Comparison of ENCODE assay signal across 10 mouse cellular contexts in genomic region chr13:18949626-18950200, GRCm38 (mm10). TPM values are rescaled to one million over a fixed set of nuclear protein-coding genes. Genes with fewer than 3 reads are reported as not detected.
DNase-seq lines count a peak whose midpoint lies in the region; ATAC-seq and TF ChIP-seq lines count a peak whose summit lies in the region.
"Had no signal": no experiment of that assay in that cellular context is flagged by ENCODE, and none has a peak within 500 bp of the region (broad histone marks: within the 10 kb centered on the region; RNA-seq: fewer than 3 reads in every experiment).

No protein-coding gene starts in this region.

- no peaks in the 10 kb centered on the region for H3K4me1 ChIP-seq in lung, adult 2 months (ENCODE audit: control insufficient read depth, insufficient read depth, low read length)
- H3K4me1 ChIP-seq in embryonic facial prominence, embryonic 15.5 days: peaks cover 8% of the 10 kb centered on the region; the same call in 1 of the 2 replicates
- peaks cover 3% of the 10 kb centered on the region; the same call in 1 of the 2 replicates for H3K4me1 ChIP-seq in kidney, embryonic 16.5 days (ENCODE audit: insufficient read depth, low read length)
- H3K4me1 ChIP-seq in neural tube, embryonic 15.5 days: peaks cover 27% of the 10 kb centered on the region

- peak; percentile 3 for DNase-seq in lung, adult 2 months
- no peak for DNase-seq in lung, adult 18-20 months
- no peak for DNase-seq in adrenal gland, adult 8-10 months
- no peak for DNase-seq in left cerebral cortex, adult 11 months (ENCODE audit: low spot score)
- DNase-seq in adrenal gland, postnatal 10 days: no peak

- ATAC-seq in embryonic facial prominence, embryonic 15.5 days (ENCODE audit: insufficient number of reproducible peaks, low FRiP score, low TSS enrichment, low read depth): no peak
- peak; percentile 80 for ATAC-seq in kidney, embryonic 16.5 days (ENCODE audit: low FRiP score, low TSS enrichment)
- no peak for ATAC-seq in neural tube, embryonic 15.5 days (ENCODE audit: low FRiP score)

- H3K4me2 ChIP-seq in embryonic facial prominence, embryonic 15.5 days (replicated peaks): peak overlapping the region; percentile 95; the same call in 1 of the 2 replicates
- peak overlapping the region; percentile 92 for H3K4me2 ChIP-seq in kidney, embryonic 16.5 days (replicated peaks; ENCODE audit: low read depth, low read length)
- H3K4me2 ChIP-seq in neural tube, embryonic 15.5 days: peak overlapping the region; percentile 68

- no peak for TF ChIP-seq POLR2A in lung, adult 2 months (IDR thresholded peaks at IDR 0.05; ENCODE audit: borderline replicate concordance, extremely low read depth, low read depth, low read length)

- H3K4me3 ChIP-seq in lung, adult 2 months (replicated peaks; ENCODE audit: extremely low read depth, low read depth, low read length): peak overlapping the region; percentile 40
- no peak overlapping the region for H3K4me3 ChIP-seq in embryonic facial prominence, embryonic 15.5 days (replicated peaks)
- peak overlapping the region; percentile 66 for H3K4me3 ChIP-seq in kidney, embryonic 16.5 days (ENCODE audit: low read length)
- peak overlapping the region; percentile 94 for H3K4me3 ChIP-seq in neural tube, embryonic 15.5 days (replicated peaks)

- H3K9ac ChIP-seq in embryonic facial prominence, embryonic 15.5 days: no peak overlapping the region
- no peak overlapping the region for H3K9ac ChIP-seq in kidney, embryonic 16.5 days (replicated peaks; ENCODE audit: low read length)
- peak overlapping the region; percentile 98 for H3K9ac ChIP-seq in neural tube, embryonic 15.5 days (replicated peaks)
- H3K9ac ChIP-seq: stomach, embryonic 15.5 days had no signal

- H3K36me3 ChIP-seq in embryonic facial prominence, embryonic 15.5 days: no peaks in the 10 kb centered on the region
- no peaks in the 10 kb centered on the region for H3K36me3 ChIP-seq in kidney, embryonic 16.5 days (ENCODE audit: insufficient read depth, low read length)
- H3K36me3 ChIP-seq in neural tube, embryonic 15.5 days: no peaks in the 10 kb centered on the region
- H3K36me3 ChIP-seq: stomach, embryonic 15.5 days had no signal

- H3K27me3 ChIP-seq in embryonic facial prominence, embryonic 15.5 days: peaks cover 18% of the 10 kb centered on the region
- H3K27me3 ChIP-seq in kidney, embryonic 16.5 days (ENCODE audit: insufficient read depth, low read length): peaks cover 5% of the 10 kb centered on the region; the same call in 1 of the 2 replicates
- H3K27me3 ChIP-seq in neural tube, embryonic 15.5 days (replicated peaks): no peaks in the 10 kb centered on the region

- H3K27ac ChIP-seq in embryonic facial prominence, embryonic 15.5 days (replicated peaks): no peak overlapping the region
- H3K27ac ChIP-seq in kidney, embryonic 16.5 days (ENCODE audit: low read length): no peak overlapping the region
- H3K27ac ChIP-seq in neural tube, embryonic 15.5 days (replicated peaks): no peak overlapping the region
- H3K27ac ChIP-seq: macrophage; stomach, embryonic 15.5 days had no signal

- WGBS in lung, adult 2 months: 28% methylated on average over 11 of the region's 11 CpGs
- 47% methylated on average over 11 of the region's 11 CpGs for WGBS in embryonic facial prominence, embryonic 15.5 days
- 22% methylated on average over 11 of the region's 11 CpGs for WGBS in kidney, embryonic 16.5 days
- WGBS in neural tube, embryonic 15.5 days: 52% methylated on average over 11 of the region's 11 CpGs

- no peak for TF ChIP-seq CTCF in lung, adult 2 months (IDR thresholded peaks at IDR 0.05; ENCODE audit: insufficient read depth, low read length)

- H3K9me3 ChIP-seq in embryonic facial prominence, embryonic 15.5 days (replicated peaks): no peaks in the 10 kb centered on the region
- H3K9me3 ChIP-seq in kidney, embryonic 16.5 days (ENCODE audit: low read length): no peaks in the 10 kb centered on the region
- no peaks in the 10 kb centered on the region for H3K9me3 ChIP-seq in neural tube, embryonic 15.5 days (replicated peaks)
- H3K9me3 ChIP-seq: stomach, embryonic 15.5 days had no signal

RNA-seq across cellular contexts. Expression of gene Amph, which starts 1.7 kb away (rescaled TPM):
- polyA plus RNA-seq in lung, adult 2 months (2012; rRNA removed): 8.7 and 14.3 TPM in 2 replicates
- 2.4 and 2.5 TPM in 2 replicates for polyA plus RNA-seq in embryonic facial prominence, embryonic 15.5 days (2015; fragmentation: Nextera tagmentation; extraction: Ambion mirVana)
- polyA plus RNA-seq in kidney, embryonic 16.5 days (2015; fragmentation: Nextera tagmentation; extraction: Ambion mirVana): 10.6 and 11.4 TPM in 2 replicates
- polyA plus RNA-seq in neural tube, embryonic 15.5 days (2015; fragmentation: Nextera tagmentation; extraction: Ambion mirVana): 77.2 and 83.8 TPM in 2 replicates
- total RNA-seq in adrenal gland, adult 8-10 months (2022): 10 to 100 TPM in 2 of 4 experiments, 1 to 10 TPM in 2; 7.8 to 13.6 (median 11.2) TPM
- 1 to 10 TPM; 4.7 to 6.2 TPM for total RNA-seq in adrenal gland, postnatal 10 days (2021)
- polyA plus RNA-seq: macrophage had no signal
